Mouse (Mus musculus) stomach, postnatal 0 days (tissue): ENCODE data around the gene 4933407L21Rik.

ENCODE experiments used
- CTCF ChIP-seq: IDR thresholded peaks from 2 replicates; pipeline ENCODE4 v1.5.1; 2016; ENCODE audit warnings: antibody characterized with exemption, low read depth, mild to moderate bottlenecking, moderate library complexity
- EP300 ChIP-seq: optimal IDR thresholded peaks from 2 replicates; pipeline ENCODE3; 2016; ENCODE audit warnings: antibody characterized with exemption

DNA sequence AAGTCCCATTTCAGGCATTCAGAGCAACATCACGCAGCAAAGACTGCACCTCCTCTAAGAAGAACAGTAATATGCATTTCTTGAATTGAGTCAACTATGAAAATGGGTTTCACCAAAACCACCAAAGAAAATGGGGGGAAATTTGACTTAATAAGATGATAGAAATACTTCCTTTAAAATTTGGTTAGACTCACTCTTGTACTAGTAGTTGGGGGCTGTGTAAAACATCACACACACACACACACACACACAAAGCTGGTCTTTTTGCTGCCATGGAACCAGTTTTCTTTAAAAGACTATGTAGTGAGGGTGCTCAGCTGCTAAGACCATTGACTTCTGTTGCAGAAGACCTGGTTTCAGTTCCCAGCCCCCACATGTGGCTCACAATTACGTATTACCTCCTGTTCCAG, 45.2 kb downstream of the 4933407L21Rik start:
- no peak for TF ChIP-seq CTCF
- TF ChIP-seq EP300: no peak
